Mouse (Mus musculus) cerebellum, postnatal 4 days (tissue): Measurements from ENCODE around the gene Itih2.

Source experiments
- DNase-seq, 2 experiments: peaks; one replicate each; pipeline ENCODE4 v3.0.0; 2022; ENCODE audit warnings: low spot score in 2 of 2, mixed read lengths in 1 of 2

Itih2 gene

DNA sequence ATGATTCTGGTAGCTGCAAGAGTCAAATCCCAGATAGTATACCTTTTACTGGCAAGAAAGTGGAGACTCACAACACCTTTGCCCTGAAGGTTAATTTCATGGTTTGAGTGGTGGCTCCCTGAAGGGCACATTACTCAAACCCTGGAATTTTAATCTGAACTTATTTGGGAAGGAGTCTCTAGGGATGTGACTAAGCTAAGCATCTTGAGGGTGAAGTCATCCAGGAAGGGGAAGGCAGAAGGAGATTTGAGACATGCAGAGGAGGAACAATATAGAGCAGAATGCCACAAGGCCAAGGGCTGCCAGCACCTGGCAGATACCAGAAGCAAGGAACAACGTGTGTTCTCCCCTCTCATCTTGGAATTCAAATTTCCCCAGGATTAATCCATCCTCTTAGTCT, 12.4 kb downstream of the Itih2 start:
- no peak for DNase-seq

GRCm38 (mm10) chr2:10108535-10109189, 22.5 kb downstream of the Itih2 start:
- no peak for DNase-seq

DNA sequence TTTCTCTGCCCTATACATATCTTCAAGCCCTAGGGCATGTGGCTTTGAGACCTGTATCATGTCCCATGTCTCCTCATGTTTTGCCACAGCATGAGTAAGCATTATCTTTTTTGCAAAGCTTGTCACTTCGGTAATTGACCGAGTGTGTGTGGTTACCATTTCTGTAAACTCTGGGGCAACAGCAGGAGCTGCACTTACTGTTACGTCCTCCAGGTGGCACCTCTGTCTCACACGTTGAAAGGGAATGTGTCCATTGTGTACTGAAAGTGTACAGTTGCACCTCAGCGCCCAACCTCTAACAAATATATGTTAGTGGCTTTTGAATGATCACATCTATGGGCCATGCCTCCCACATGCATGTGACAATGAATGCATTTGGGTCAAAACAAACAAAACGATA, 30.0 kb downstream of the Itih2 start:
- DNase-seq: peak; percentile 30 to 49

DNA sequence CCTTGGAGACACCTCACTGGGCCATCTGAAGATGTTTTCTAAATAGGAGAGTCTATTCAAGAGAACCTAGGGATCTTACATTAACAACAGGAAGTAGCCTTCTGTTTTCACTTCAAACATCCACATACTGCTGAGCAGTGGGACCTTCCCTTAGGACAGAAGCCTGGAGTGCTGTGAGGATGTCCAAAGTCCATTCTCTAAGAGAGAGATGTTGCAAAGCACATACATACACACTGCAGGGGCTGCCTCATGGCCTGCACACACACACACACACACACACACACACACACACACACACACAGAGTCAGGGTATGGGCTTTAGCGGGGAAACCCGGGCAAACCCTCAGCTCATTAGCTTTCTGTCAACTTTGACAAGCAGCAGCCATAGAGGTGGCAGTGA, 30.7 kb downstream of the Itih2 start:
- no peak for DNase-seq

- DNase-seq: peak; percentile 34 to 63
These were observed 32.5 kb downstream of the Itih2 start for GRCm38 (mm10) chr2:10098598-10099215.

DNA sequence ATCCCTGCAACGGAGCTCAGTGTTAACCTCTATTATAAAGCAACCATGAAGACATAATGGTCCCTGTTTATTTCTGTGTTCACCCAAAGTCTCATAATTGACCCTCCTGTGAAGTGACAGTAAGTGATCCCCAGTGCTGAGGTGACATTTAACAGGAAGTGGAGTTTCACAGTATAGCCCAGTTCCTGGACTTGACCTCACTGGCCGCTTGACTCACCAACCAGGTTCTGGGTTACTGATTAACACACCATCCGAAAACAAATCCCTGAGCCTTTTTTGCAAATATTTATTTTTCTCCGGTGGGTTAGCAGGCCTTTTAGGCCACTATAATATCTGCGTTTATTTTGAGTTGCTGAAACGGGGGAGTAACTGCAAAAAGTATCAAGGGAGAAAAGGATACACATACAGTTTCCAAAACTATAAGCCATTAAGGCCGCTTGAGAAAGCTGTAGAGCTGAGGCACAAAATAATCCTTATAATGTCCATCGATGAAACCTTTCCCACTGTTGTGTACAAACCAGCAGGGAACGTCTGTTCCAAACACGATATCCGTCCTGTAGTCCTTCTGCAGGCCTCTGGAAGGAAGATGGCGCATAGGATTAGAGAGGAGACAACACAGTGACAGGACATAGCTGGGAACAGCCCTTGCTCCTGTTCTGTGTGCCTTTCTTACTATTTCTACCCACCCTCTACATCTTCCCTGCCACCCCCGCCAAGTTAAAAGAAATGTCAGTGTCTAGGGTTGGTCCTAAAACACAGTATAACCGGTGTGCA, 36.7 kb downstream of the Itih2 start:
- no peak for DNase-seq

DNA sequence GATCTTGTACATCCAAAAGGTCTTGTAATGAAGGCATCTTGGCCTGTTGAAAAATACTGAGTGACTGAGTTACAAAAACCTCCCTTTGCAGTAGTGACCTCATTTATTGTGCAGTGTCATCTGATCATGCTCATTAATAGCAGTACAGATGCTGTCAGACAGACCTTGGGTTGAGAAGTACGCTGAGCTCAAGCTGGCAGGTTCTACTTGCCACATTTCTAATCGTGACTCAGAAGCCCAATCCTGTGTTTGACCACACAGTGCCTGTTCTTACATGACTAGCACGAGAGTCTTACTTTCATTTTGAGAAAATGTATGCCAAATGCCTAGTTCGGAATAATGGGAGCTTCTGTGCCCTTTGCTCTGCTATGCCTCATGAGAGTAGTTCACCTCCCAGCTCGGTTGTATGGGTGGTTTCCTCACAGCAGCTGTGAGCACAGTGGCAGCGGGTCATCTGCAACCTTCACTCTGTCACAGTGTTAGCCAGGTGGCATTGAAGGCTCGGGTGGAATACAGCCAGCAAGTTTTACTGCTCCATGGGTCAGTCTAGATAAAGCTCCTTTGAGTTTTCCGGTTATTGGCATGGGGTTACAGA, 43.8 kb downstream of the Itih2 start:
- no peak for DNase-seq

DNA sequence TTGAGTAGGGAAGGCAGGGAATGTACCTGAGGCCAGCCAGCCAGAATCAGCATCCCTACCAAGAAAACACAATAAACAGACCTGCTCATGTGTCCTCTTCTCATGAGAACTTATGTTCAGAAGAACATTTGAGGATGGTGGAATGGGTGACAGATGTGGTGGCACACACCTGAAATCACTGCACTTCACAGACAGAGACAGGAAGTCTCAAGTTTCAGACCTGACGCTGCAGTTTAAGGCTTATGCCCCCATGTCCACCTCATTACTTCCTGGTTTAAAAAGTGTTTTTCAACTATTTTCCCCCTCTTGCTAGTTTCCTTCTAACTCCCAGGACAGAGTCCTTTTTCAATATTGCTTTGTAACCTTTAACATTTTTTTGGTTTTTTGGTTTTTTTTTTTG, 48.5 kb downstream of the Itih2 start:
- no peak for DNase-seq

GRCm38 (mm10) chr2:10081453-10082080, 49.6 kb downstream of the Itih2 start:
- no peak for DNase-seq

DNA sequence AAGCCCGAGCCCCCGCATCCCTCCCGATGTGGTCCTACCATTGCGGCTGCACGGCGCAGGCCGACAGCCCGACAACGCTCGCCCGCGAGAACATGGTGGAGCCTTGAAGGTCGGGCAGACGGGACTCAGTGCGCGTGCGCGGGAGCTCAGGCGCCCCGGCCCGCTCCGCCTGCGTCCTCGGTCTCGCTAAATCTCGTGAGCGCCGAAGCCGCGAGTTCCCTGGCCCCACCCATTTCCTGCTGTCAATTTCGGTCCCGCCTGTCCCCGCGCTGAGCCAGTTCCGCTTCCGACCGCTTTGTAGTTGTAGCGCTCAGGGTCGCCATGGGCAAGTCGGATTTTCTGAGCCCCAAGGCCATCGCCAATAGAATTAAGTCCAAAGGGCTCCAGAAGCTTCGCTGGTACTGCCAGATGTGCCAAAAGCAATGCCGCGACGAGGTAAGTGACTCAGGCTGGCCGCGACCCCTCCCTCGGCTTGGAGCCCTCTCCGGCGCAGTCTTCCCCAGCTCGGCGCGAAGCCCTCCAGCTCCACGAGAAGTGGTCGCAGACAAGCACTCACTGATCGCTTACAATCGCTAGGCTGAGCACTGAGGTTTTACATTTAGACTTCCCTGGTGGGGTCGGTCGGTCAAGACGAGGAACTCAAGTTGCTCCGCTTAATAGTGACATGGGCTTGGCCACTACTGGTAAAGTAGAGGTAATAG, 50.7 kb downstream of the Itih2 start, which contains the start of the genes Atp5c1 and Kin:
Gene Atp5c1, minus strand, starts transcription at position 201 of the 701 bp plus-strand sequence.
Gene Kin, plus strand, starts transcription at position 284 of the 701 bp plus-strand sequence.
- DNase-seq: peak; percentile 92 to 96

DNA sequence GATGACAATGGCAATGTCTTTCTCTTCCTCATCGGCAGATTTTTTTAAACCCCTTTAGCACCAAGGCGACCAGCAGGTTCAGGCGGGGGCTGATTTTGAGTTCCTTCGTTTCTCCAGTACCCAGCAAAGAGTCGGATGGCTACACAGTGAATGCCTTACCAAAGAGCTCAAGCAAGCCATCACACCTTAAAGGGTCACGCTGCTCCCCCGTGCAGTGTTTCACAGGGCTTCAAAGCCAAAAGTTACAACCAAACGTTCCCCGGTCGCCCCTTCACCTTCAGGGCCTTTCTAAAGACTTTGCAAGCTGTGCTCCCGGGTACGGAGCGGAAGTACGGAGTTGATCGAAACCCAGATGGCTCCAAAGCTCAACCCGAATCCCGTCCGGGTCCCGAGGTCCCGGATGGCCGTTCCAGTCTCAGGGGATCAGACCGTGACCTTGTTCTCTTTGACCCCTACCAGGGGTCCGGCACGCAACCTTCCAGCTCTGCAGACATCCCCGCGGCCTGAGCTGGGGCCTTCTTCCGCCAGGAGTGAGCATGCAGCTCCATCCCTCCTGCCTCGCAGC, 51.4 kb downstream of the Itih2 start:
- DNase-seq: no peak

DNA sequence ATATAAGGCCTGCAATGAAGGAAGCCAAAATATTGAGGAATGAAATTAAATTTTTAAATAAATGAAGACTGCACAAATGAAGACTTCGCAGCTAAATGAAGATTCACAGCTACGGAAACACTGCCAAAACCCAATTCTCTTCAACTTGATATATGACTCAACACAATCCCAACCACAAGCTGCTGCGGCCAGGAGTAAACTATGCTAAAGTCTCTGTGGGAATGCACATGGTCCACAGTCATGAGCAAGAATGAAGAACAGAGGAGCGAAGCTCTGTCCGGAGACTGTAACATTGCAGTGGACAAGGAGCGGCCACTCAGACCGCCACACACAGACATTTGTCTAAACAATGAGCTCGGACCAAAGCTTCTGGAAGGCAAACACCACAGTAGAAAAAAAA, 54.5 kb downstream of the Itih2 start:
- no peak for DNase-seq

DNA sequence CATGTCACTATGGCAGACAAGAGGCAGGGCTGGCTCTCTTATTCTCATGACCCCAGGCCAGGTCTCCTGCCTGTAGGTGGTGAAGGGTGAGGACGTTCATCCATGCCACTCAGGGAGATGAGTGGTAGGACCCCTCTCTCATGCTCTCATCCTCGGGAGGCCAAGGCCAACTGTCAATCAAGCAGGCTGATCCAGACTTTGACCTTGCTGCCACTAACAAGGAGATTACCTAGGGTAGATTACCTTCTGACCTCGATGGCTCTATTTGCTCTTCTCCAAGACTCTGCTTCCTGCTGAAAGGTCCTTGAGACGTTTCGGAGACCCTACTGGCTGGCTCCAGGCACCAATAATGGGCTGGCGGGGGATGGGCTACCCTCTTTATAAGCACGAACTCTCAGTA, 56.7 kb downstream of the Itih2 start:
- no peak for DNase-seq

DNA sequence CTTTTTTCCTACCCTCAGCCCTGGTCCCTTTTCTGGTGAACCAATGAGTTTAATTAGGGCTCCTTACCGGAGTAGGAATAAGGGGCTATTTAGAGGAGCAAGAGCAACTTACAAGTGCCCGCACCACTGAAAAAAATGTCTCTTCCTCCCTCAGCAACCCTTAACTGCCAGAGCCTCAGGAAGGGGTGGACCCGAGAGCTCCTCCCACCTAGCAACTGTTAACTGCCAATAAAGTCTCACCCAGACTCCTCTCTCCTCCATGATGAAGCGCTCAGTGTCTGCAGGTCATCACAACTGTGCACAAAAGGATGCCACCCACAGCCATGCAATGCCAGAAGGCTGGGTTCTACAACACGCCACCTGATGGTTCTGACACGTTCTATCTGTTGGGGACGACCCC, 59.4 kb downstream of the Itih2 start:
- no peak for DNase-seq

- no peak for DNase-seq
These were observed 72.4 kb downstream of the Itih2 start for GRCm38 (mm10) chr2:10058836-10059235.

GRCm38 (mm10) chr2:10051996-10052395, 79.2 kb downstream of the Itih2 start:
- DNase-seq: no peak

DNA sequence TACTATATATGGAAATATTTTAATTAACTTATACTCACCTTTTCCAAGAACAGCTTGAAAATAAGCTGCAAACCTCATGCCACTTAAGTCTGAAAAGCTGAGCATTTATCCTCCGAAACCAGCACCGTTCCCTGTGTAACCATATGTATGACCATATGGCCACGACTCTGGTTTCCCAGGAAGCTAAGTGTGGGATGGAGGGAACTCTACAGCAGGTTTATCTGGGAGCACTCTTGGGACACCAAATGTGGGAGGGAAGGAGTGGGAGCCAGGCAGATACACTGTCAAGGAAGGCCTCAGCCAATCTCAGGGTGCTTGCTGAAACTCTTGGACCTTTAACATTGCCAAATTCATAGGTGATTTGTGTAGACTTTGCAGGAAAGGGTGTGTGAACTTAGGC, 80.3 kb downstream of the Itih2 start:
- DNase-seq: no peak

DNA sequence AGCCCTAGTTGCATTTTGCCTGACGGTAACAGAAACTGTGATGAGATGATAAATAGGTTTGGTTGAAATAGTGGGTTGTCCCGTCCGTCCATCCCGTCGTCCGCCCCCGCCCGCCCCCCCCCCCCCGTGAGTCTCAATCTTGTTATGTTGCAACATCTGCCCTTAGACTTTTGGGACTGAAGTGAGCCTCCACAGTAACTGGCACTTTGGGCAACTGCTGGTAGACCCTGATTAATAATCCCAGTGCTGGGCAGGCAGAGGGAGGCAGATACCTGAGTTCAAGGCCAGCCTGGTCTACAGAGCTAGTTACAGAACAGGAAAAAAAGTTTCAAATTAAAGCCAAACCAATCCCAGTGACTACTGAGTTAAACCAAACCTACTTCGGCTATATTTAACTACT, 81.7 kb downstream of the Itih2 start:
- DNase-seq: no peak

DNA sequence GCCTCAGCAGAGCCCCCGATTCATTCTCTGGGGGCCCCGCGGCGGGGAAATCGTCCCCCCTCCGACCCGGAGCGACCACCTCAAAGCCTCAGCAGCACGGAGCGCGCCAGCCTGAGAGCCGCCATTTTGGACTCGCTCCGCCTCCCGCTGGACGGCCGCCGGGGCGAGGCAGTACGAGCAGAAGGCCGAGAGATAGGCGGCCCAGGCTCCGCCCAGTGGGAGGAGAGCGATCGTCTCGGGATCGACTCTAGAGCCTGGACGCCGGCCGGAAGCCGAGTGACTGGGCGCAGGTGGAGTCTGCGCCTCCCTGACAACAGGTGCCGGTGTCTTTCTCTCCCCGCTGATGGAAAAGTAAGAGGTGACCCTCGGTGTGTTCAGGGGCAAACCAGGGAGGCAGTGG, 82.7 kb downstream of the Itih2 start, which contains the start of gene Taf3:
Gene Taf3, minus strand, starts transcription at position 136 of the 400 bp plus-strand sequence.
- peak; percentile 81 to 92 for DNase-seq

- no peak for DNase-seq
These were observed 83.3 kb downstream of the Itih2 start for GRCm38 (mm10) chr2:10047758-10048436.
